Mouse (Mus musculus): ENCODE data around the gene Gm20532.

Gm20532 gene

DNA sequence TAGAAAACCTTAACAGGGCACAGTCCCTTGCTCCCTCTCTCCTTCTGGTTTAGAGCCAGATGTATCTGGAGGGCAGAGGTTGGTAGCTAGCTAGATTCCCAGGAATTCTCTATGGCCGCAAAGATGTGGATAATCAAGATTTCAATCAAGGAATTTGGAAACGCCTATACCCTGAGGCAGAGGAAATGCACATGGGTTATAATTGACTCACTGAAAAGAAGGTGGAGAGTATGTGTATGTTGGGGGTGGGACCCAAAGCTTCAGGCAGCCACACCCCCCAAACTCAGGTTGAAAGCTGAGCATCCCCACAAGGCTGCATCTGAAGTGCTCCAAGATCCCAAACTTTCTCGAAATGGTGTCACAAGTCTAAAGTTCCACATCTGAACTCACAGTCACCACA lies 12.0 kb downstream of the Gm20532 start:
- no peak for DNase-seq

DNA sequence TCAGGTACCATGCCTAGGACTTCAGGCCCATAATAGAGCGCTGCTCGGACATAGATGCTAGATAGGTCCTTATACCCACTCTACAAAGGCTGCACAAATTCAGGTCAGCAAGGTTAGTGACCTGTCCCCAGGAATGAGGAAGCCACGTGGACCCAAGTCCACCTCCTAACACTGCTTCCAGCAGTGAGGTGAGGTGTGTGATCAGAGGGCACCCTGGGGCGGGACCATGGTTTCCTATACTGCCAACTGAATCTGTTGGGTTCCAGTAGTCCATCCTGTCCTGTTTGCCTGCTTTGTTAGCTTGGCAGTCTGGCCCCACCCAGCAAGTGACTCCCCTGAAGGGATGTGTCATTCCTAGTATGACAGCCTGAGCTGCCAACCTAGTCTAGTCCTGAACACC lies 13.5 kb downstream of the Gm20532 start:
- no peak for DNase-seq

DNA sequence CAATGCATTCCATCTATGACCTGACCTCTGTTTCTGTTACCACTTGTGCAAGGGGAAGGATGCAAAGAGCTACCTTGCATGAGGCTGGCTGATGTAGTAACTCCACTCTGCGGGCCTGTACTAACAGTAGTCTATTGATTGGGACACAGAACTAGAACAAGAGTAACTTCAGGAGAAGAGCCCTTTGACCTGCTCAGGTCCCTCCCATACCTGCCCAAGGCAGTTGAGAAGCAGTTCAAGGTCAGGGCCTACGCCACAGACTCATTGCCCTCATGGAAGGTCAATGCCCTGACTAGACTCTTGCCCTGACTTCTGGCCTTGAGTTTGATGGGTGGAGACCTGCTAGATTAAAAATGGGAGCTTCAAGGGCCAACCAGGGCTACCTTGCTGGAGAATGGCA lies 14.2 kb downstream of the Gm20532 start:
- DNase-seq = no peak

DNA sequence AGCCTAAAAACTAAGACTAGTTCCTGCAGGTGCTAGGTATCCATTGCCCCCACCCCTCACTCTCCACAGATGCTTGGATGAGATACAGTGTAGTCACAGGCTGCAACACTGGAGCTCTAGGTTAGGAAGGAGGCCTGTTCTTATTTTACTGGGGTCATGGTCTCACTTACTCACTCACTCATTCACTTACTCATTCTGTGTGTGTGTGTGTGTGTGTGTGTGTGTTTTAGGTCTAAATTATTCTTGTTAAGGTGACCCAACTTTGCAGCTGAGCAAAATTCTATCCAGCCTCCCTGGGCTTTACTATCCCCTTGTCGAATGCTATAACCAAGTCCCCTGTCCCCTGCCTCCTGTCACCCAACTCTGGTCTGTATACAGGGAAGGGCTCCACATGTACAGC lies 15.2 kb downstream of the Gm20532 start:
- DNase-seq = no peak

DNA sequence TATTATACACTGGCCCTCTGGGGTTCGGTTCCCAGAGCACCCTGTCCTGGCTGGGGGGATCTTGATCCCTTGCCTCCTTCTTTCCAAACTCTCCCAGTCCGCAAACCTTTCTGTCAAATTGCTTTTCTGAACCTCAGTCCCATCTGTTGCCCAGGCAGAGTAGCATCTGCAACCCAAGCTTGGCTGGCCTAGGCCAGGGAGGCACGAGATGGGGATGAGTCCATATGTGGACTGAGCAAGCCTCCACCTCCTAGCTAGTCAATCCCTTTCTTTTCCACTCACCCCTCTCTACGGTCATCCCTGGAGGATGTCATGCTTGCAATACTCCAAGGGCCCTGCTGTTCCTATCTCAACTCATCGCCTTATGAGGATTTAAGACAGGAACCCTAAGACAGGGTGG lies 16.2 kb downstream of the Gm20532 start:
- DNase-seq = no peak

DNA sequence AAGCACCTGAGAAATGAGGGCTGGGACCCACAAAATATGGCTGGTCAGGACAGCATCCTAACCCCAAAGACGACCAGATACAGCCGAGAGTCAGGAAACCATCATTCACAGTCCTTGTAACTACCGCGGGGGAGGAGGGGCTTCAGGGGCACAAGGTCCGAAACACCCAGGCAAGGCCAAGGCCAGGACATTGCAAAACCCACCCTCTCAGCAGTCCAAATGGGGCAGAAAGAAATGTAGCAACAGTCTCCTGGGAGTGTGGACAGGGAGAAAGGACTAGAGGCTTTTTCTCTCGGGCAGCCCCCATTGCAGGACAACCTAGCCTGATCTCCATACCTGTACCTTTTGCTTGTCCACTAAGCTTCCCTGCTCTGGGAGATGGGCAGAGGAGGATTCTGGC lies 16.7 kb downstream of the Gm20532 start:
- DNase-seq = no peak

DNA sequence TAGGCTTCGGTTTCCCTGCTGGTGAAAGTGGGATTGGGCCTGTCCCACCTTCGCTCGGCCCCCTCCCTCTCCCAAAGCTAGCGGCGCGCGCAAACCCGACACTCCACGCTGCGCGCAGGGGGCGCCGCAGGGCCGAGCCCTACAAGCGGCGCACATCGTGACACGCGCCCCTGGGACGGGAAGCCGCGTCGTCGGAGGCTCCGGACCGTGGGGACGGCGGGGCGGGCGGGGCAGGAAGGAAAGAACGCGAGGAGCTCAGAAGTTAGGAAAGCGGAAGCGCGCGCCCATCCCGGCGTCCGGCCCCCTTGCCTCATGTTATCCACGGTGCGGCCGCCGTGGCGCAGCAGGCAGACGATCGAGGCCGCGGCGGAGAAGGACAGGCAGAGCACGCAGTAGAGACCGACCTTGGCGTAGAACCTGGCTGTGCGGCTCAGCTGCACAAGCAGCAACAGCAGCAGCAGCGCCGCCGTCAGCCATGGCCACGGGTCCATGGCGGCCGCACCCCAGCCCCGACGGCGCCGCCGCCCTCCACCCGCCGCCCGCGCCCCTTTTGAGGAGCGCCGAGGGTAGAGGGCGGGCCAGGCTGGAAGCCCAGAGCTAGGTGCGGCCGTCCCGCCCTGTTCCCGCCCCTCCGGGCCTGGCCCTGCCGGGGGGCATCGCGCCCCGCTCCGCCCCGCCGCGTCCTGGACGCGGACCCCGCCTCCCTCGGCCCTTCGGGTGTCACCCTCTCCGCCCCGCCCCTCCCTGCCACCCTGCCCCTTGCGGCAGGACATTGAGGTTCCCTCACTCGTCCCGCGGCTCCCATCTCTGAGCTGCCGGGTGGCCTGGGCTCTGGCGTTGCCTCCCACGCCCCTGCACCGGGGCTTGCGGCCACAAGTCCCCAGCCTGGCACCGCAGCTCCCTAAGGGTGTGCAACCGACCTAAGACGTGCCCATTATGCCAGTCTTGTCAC lies 17.6 kb downstream of the Gm20532 start, which contains the start of gene Agpat2:
TSS of gene Agpat2 (minus strand) at position 698 of the 952 bp plus-strand sequence.
- peak; percentile 77 to 80 for DNase-seq

DNA sequence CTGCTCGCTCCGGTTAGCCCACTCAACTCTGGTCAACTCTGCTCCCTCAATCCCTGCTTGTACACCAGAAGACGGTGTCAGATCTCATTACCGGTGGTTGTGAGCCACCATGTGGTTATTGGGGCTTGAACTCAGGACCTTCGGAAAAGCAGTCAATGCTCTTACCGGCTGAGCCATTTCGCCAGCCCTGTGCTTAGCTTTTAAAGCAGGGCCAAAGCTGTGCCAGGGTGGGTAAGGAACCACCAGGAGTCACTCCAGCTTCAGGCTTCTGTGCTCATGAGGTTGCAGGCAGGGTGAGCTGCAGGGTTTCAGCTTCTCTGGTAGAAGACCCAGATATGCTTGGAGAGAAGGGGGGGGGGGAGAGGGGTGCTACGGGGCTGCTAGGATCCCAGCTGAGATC lies 18.9 kb downstream of the Gm20532 start:
- no peak for DNase-seq

DNA sequence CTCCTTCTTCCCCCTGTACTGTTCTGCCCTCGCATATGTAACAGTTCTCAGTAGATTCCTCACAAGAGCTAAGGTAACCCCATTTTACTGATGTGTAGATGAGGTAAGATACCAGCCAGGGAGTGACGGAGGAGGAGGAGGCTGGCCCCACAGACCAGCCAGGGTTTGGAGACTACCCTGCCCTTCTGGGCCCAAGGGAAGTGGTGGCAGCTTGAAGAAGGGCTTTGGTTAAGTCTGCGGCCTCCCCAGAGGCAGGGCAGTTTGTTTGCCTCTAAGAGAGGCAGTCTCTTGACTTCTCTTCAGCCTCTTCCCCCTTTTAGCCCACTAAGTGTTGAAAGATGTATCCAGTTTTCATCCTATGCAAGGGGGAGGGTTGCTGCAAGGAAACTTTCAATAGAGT lies 20.1 kb downstream of the Gm20532 start:
- DNase-seq = no peak

DNA sequence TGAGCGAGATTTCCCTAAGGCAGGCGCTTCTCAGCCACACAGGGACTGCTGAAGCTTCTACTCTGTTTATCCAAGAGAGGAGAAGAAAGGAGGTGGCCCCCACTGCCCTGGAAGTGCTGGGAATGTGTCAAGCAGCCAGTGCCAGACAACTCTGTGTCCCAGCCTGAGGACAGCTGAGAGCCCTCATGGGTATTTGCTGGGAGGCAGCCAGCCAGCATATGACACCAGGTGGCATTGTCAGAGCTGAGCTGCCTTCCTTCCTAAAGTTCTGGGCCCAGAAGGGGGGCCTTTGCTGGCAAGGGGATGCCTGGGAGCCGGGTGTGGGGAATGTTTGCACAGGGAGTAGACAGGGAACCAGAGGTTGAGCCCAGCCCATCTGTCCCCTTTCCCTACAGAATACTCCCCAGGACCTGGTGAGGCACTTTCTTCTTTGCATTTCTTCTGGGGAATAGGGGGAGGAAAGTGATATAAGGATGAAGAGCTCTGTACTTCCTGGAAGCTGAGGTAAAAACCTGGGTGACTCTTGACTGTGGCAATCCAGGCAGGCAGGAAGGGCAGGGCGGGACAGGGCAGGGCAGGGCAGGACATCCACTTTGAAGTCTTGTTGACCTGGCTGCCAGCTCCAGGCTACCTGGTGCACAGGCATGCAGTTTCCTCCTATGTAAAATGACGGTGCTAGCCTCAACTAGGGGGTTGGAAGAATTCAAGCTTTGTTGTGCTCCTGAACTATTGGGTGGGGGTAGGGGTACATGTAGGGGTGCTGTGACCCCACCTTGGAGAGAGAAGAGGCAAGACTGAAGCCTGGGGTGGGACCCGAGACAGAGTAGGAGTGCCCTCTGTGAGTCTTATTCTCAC lies 20.8 kb downstream of the Gm20532 start:
- no peak for DNase-seq

DNA sequence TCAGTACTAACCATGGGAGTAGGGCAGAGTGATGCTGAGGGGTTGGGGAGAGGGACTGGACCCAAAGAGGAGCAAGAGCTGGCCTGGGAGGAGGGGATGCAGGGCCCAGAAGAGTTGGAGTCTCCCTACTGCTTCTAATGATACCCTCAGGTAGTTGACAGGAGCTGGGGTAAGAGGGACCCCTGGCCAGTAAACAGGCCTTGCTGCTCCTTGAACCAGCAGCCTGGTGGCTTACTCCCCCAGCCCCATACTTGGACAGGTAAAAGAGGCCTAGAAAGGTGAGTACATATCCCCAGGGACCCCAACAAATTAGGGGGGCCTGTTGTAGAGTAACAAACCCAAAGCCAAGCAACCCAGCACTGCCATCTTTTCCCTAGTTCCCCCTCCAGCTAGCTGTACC lies 22.3 kb downstream of the Gm20532 start:
- no peak for DNase-seq

DNA sequence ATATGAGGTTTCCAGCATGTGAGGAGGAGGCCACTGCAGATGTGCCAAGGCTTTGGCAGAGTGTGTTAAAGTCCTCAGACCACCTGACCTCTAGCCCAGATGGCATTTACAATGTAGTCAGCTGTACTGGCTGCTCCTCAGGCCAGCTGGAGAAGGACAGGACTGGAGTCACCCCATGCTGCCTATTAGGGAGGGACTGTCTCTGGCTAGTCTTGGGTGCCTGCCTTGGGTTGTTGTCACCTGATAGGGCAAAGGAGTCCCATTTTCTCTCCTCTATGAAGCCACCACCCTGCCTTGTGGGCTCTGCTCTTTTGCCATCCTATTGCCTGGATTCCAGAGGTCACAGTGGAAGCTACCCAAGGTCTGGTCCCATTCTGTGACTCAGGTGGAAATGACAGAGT lies 22.8 kb downstream of the Gm20532 start:
- no peak for DNase-seq

DNA sequence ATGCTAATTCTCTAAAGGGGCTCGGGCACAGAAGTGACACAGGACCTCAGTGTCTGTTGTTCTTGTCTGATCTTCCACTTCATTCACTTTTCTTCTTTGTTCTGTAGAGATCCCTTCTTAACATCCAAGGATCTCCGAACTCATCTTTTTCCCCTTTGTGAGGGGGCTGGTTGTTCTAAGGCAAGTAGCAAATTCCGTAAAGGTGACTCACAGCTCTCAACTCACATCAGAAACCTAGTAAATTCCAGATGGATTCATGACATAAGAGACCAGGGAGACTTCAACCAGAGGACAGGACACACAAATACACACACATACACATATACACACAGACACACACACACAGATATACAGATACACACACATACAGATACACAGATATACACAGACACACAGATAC lies 24.1 kb downstream of the Gm20532 start:
- DNase-seq = no peak

DNA sequence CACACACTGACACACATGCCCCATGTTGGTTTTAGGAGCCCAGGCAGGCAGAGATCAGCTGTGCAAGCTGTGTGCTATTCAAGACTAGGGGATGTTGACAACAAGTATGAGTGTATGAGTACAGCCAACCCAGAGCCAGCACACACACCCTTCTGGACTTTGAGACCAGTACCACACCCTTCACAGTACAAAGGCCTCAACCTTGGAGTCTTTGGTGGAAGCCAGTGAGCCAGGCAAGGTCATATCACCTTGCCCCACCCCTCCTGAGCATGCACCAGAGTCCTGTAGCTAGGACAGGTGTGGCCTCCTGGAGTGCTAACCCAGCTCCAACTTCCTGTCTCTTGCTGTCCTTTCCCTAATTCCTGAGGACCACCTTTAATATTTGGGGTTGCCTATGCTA lies 24.6 kb downstream of the Gm20532 start:
- DNase-seq = no peak

DNA sequence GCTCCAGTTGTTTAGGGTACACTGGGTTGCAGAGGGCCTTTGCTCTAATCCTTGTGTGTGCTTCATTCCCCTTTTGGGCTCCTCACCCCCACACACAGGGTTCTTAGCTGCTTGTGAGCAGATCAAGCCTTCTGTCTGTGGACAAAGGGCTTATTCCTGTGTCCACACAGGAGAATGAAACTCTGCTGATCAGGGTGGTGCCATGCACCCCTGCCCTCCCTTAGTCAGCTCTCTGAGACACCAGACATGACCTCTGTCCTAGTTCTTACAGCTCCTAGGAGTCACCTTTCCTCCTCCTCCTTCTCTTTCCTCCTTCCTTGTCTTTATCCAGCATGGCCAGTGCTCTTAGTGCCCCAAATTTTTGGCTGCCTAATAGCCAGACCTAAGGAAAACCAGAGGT lies 25.5 kb downstream of the Gm20532 start:
- DNase-seq = no peak

DNA sequence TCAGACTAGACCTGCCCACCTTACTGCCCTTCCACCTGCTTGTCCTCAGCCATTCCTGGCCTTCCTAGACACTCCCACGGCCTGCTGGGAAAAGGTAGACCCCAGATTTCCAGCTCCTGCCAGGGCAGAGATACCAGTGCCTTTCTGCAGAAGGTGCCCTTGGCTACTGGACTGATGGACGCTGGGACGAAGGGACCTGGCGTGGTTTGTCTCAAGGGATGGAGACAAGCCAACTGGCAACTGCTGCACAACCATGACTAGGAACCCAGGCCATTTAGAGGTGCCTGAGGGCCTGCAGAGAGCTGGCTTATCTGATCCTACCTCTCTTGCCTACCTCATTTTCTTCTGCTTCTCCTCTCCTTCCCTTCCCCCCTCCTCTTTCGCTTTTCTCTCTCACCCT lies 28.5 kb downstream of the Gm20532 start:
- no peak for DNase-seq

DNA sequence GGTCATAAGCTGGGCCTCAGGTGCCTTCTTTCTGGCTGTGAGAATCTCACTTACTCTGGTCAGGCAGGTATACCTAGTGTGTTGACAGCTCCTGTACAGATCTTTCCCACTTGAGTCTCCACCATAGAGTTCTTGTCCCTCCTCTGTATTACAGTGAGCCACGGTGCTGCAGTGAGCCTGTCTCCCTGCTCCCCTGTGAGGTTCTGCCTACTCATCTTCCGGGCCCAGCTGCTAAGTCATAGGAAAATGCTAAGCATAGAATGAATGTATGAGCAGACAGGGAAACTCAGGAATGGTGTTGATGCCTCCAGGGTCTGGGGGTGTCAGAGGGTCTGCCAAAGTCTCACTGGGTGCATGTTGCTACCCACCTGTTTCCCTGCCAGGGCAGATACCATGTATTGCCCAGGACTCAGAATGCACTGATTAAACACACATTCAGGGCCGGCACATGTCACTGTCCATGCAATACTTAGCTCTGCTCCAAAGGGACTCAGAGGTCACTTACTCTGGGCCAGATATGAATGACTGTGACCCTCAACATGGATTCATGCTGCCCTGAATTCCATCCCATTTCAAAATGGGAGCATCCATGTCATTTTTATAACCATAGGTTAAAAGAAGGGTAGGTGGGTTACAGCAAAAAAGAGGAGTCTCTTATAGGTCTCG lies 29.2 kb downstream of the Gm20532 start:
- no peak for DNase-seq

DNA sequence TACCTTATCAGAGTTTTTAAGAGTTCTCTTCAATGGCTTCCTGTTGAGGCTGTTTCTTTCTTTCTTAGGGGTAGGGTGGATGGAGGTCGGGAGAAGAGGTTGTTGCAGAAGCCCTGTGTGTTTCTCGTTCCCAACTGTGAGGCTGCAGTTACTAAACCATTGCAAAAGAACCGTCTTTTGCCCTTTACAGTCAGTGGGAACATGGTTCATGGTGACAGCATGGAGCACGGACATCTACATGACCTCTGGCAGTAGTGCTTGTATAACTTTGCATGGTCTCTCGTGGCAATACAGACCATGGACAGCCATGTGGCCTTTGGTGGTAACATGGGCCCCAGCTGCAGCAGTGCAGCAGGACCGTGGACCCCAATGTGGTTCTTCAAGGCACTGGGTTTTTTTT lies 30.9 kb downstream of the Gm20532 start:
- no peak for DNase-seq

DNA sequence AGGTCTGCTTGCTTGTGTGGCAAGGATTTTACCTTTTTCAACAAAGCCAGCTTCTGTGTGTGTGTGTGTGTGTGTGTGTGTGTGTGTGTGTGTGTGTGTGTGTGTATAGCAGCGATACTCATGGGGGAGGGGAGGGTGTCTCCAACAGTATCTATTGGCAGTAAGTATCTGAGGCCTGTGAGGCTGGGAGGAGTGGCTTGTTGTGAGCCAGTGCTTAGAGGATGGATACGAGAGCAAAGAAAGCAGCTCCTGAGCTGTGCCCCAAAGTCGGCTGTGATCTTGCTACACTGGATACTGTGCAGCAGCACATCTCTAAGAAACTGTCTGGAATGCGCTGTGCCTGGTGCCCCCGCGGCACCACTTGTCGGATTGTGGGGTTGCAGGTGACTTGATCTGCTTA lies 31.5 kb downstream of the Gm20532 start:
- DNase-seq = no peak

DNA sequence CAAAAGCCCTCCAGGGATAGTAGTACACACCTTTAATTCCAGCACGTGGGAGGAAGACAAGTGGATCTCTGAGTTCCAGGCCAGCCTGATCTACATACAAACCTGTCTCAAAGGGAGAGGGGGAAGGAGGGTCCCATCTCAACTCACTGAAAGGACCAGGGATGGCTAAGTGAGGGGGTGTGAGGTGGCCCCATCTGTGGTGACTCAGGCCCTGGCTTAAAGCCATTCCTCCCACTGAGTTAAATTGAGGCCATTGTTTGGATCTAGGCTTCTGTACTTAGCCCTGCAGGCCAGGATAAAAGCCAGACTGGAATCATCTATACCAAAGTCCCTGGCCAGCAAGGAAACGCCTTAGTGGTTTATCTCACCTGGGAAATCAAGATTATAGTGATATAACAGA lies 34.8 kb downstream of the Gm20532 start:
- no peak for DNase-seq

DNA sequence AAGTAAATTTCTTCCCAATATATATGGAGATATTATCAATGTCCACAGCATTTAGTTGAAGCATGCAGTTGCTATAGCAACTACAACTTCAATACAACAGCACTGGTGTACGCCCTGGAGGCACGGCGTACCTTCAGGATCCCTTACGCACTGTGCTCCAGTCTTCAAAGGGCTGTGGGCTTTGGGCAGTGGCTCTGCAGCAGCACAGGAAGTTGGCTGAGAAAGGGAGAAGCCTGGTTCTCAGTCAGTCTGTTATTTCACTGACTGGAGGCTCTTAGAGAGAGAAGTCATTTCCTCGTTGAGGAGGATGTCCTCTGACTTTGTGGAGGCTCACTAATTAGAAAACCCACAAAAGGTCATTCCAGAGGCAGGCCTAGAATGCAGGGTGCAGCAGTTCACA lies 36.5 kb downstream of the Gm20532 start:
- no peak for DNase-seq

DNA sequence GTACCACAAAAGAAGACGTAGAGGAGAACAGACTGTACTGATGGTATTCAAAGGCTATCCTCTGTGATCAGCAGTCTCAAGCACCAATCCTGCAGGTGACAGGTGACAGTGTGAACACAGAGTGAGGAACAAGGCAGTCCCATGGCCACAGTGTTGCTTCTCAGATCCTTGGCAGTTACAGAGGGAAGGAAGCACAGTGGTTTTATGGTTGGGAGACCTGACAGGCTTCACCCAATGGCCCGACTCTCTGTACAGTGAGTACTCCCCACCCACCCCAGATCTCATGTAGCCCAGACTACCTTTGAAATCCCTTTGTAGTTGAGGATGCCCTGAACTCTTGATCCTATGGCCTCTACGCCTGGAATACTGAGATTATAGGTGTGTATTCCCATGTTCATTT lies 39.0 kb downstream of the Gm20532 start:
- DNase-seq = no peak

DNA sequence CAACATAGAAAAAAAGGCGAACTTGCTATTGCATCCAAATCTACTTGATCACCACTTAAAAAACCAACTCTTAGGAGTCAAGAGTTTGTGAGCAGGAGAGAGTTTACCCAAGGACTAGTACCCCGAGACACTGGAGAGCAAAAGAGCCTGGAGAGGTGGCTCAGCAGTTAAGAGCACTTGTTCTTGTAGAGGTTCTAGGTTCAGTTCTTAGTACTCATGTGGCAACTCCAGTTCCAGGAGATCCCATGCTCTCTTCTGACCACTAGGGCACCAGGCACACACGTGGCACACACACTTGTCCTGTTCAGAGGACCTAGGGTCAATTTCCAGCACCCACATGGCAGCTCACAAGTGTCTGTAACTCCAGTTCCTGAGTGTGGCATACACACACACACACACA lies 39.6 kb downstream of the Gm20532 start:
- no peak for DNase-seq
